Mouse (Mus musculus) left cerebral cortex, postnatal 10 days (tissue): Measurements from ENCODE around the gene Rad51b. TPM values are rescaled to one million over a fixed set of nuclear protein-coding genes. Genes with fewer than 3 reads are reported as not detected.

ENCODE experiments used
- DNase-seq, 2 experiments: peaks; one replicate each; pipeline ENCODE4 v3.0.0; 2021 to 2022; ENCODE audit warnings: low spot score in 2 of 2, mixed read lengths in 1 of 2; ENCODE audit errors: extremely low spot score in 1 of 2
- intact Hi-C: fragments of 180-260 bp; cut with DNase I; formaldehyde crosslinking; loops from one replicate; pipeline ENCODE4 v1.15.1; 2025
- total RNA-seq, 2 experiments: library from RNA; stranded (reverse); gene quantifications; 2 replicates each; pipeline ENCODE4 v1.2.3; 2021

The Rad51b gene
- total RNA-seq, 2 experiments from 2014 or later, result 0.43 to 0.71 TPM

GRCm38 (mm10) chr12:79684338-79684737, 387.3 kb downstream of the Rad51b start:
- intact Hi-C loops, result no loop called here
- no peak for DNase-seq

GRCm38 (mm10) chr12:79686594-79687325, 389.7 kb downstream of the Rad51b start:
- intact Hi-C loops, result no loop called here
- DNase-seq, result no peak

- no peak for DNase-seq
- intact Hi-C loops, result no loop called here
Measured at GRCm38 (mm10) chr12:79687683-79688386, 390.8 kb downstream of the Rad51b start.

GRCm38 (mm10) chr12:79689299-79689698, 392.2 kb downstream of the Rad51b start:
- DNase-seq, result no peak
- intact Hi-C loops, result no loop called here

- no peak for DNase-seq
- intact Hi-C loops, result no loop called here
Measured at GRCm38 (mm10) chr12:79691929-79692862, 395.1 kb downstream of the Rad51b start.

- intact Hi-C loops, result no loop called here
- DNase-seq, result no peak
Measured at GRCm38 (mm10) chr12:79695832-79696434, 398.9 kb downstream of the Rad51b start.

GRCm38 (mm10) chr12:79703555-79703954, 406.5 kb downstream of the Rad51b start:
- intact Hi-C loops, result no loop called here
- DNase-seq, result no peak

- no peak for DNase-seq
- intact Hi-C loops, result no loop called here
Measured at GRCm38 (mm10) chr12:79705501-79706266, 408.6 kb downstream of the Rad51b start.

GRCm38 (mm10) chr12:79707565-79708422, 410.7 kb downstream of the Rad51b start:
- intact Hi-C loops, result no loop called here
- no peak for DNase-seq

- intact Hi-C loops, result no loop called here
- peak in 1 of 2 experiments; percentile 47 for DNase-seq
Measured at GRCm38 (mm10) chr12:79708423-79708733, 411.3 kb downstream of the Rad51b start.

- intact Hi-C loops, result no loop called here
- DNase-seq, result no peak
Measured at GRCm38 (mm10) chr12:79713286-79713685, 416.2 kb downstream of the Rad51b start.

GRCm38 (mm10) chr12:79714484-79714883, 417.4 kb downstream of the Rad51b start:
- DNase-seq, result no peak
- intact Hi-C loops, result no loop called here

- intact Hi-C loops, result no loop called here
Measured at GRCm38 (mm10) chr12:79715506-79716345, 418.6 kb downstream of the Rad51b start.

GRCm38 (mm10) chr12:79719091-79719846, 422.2 kb downstream of the Rad51b start:
- DNase-seq, result peak in 1 of 2 experiments; percentile 30
- intact Hi-C loops, result no loop called here

More at GRCm38 (mm10) chr12:79715506-79716345, 418.6 kb downstream of the Rad51b start:
- DNase-seq, result no peak

- no peak for DNase-seq
- intact Hi-C loops, result no loop called here
Measured at GRCm38 (mm10) chr12:79719847-79720201, 422.7 kb downstream of the Rad51b start.

- intact Hi-C loops, result no loop called here
- no peak for DNase-seq
Measured at GRCm38 (mm10) chr12:79724875-79725274, 427.8 kb downstream of the Rad51b start.
